Mouse (Mus musculus) hindbrain, embryonic 10.5 days (tissue): Measurements from ENCODE around the gene Cpa4. TPM values are rescaled to one million over a fixed set of nuclear protein-coding genes. Genes with fewer than 3 reads are reported as not detected.

Experiments used
- DNase-seq: peaks from one replicate; pipeline ENCODE4 v3.0.0-alpha.2; 2017; ENCODE audit warnings: low spot score
- H3K27ac ChIP-seq: fragments of 300-500 bp; sonication (generic); 2 replicates; pipeline ENCODE4 v1.5.1; 2016; ENCODE audit warnings: mild to moderate bottlenecking, moderate library complexity
- H3K27me3 ChIP-seq: fragments of 300-500 bp; sonication (generic); 2 replicates; pipeline ENCODE4 v1.6.1; 2016; ENCODE audit warnings: mild to moderate bottlenecking; ENCODE audit not compliant: poor library complexity, insufficient read depth, severe bottlenecking
- H3K36me3 ChIP-seq: fragments of 300-500 bp; sonication (generic); 2 replicates; pipeline ENCODE4 v1.6.1; 2016; ENCODE audit warnings: mild to moderate bottlenecking, moderate library complexity
- H3K4me1 ChIP-seq: fragments of 300-500 bp; sonication (generic); replicated peaks from 2 replicates; pipeline ENCODE4 v1.6.1; 2016; ENCODE audit warnings: mild to moderate bottlenecking
- H3K4me3 ChIP-seq: fragments of 300-500 bp; sonication (generic); 2 replicates; pipeline ENCODE4 v1.5.1; 2016; ENCODE audit warnings: mild to moderate bottlenecking, moderate library complexity
- H3K9me3 ChIP-seq: fragments of 300-500 bp; sonication (generic); 2 replicates; pipeline ENCODE4 v1.6.1; 2016; ENCODE audit warnings: mild to moderate bottlenecking, moderate library complexity
- WGBS: fragments of 180-500 bp; shearing (Covaris S2); methylation state at CpG from one replicate; pipeline ENCODE4 v1.1.7; 2016; 5-methylcytosine and 5-hydroxymethylcytosine counted together
- polyA plus RNA-seq: library from polyadenylated mRNA; unstranded; fragments of >200 nt; fragmentation: Nextera tagmentation; extraction: Ambion mirVana; gene quantifications from 2 replicates; pipeline ENCODE4 v1.2.1, GENCODE M21; 2016

Gene Cpa4
- polyA plus RNA-seq, 1 experiment from 2014 or later: 2.5 TPM

GRCm38 (mm10) chr6:30556080-30556479, 12.1 kb upstream of the Cpa4 start:
- peaks cover 31% of the 10 kb centered on the region for H3K4me1 ChIP-seq
- no peak for DNase-seq
- WGBS: 9% methylated on average over 9 of the region's 9 CpGs
- H3K27ac ChIP-seq: peak overlapping the region; percentile 72
- no peaks in the 10 kb centered on the region for H3K9me3 ChIP-seq
- no peaks in the 10 kb centered on the region for H3K27me3 ChIP-seq
- no peaks in the 10 kb centered on the region for H3K36me3 ChIP-seq
- H3K4me3 ChIP-seq: no peak overlapping the region

GRCm38 (mm10) chr6:30559726-30560125, 8.4 kb upstream of the Cpa4 start:
- no peak overlapping the region for H3K27ac ChIP-seq
- WGBS: 50% methylated on average over 1 of the region's 1 CpGs
- H3K4me3 ChIP-seq: no peak overlapping the region
- H3K27me3 ChIP-seq: no peaks in the 10 kb centered on the region
- no peaks in the 10 kb centered on the region for H3K9me3 ChIP-seq
- DNase-seq: no peak
- H3K4me1 ChIP-seq: peaks cover 9% of the 10 kb centered on the region
- H3K36me3 ChIP-seq: no peaks in the 10 kb centered on the region

- 85% methylated on average over 4 of the region's 4 CpGs for WGBS
These were observed 6.0 kb upstream of the Cpa4 start for GRCm38 (mm10) chr6:30562132-30562531.

GRCm38 (mm10) chr6:30563575-30563974, 4.6 kb upstream of the Cpa4 start:
- H3K27me3 ChIP-seq: no peaks in the 10 kb centered on the region
- no peak for DNase-seq
- H3K4me3 ChIP-seq: no peak overlapping the region
- H3K4me1 ChIP-seq: no peaks in the 10 kb centered on the region
- H3K36me3 ChIP-seq: no peaks in the 10 kb centered on the region
- WGBS: 90% methylated on average over 6 of the region's 6 CpGs
- no peak overlapping the region for H3K27ac ChIP-seq
- H3K9me3 ChIP-seq: no peaks in the 10 kb centered on the region

More at GRCm38 (mm10) chr6:30562132-30562531, 6.0 kb upstream of the Cpa4 start:
- Histone ChIP-seq H3K27ac (no peak overlapping the region), H3K9me3 (no peaks in the 10 kb centered on the region), H3K4me1 (no peaks in the 10 kb centered on the region), H3K4me3 (no peak overlapping the region), H3K36me3 (no peaks in the 10 kb centered on the region), H3K27me3 (no peaks in the 10 kb centered on the region)
- no peak for DNase-seq

- Histone ChIP-seq H3K27me3 (no peaks in the 10 kb centered on the region), H3K36me3 (no peaks in the 10 kb centered on the region), H3K4me3 (no peak overlapping the region), H3K9me3 (no peaks in the 10 kb centered on the region), H3K4me1 (no peaks in the 10 kb centered on the region), H3K27ac (no peak overlapping the region)
- no peak for DNase-seq
- 96% methylated on average over 6 of the region's 6 CpGs for WGBS
These were observed 4.1 kb upstream of the Cpa4 start for GRCm38 (mm10) chr6:30564051-30564450.

- H3K27ac ChIP-seq: no peak overlapping the region
- no peaks in the 10 kb centered on the region for H3K36me3 ChIP-seq
- H3K9me3 ChIP-seq: no peaks in the 10 kb centered on the region
- no peaks in the 10 kb centered on the region for H3K27me3 ChIP-seq
- 95% methylated on average over 10 of the region's 10 CpGs for WGBS
- no peak for DNase-seq
- no peak overlapping the region for H3K4me3 ChIP-seq
- H3K4me1 ChIP-seq: peaks cover 21% of the 10 kb centered on the region
These were observed 1.2 kb downstream of the Cpa4 start for GRCm38 (mm10) chr6:30569331-30569730.

- Histone ChIP-seq H3K4me1 (peaks cover 24% of the 10 kb centered on the region), H3K9me3 (no peaks in the 10 kb centered on the region), H3K27me3 (no peaks in the 10 kb centered on the region), H3K27ac (peak overlapping the region; percentile 35; the same call in 1 of the 2 replicates), H3K36me3 (no peaks in the 10 kb centered on the region), H3K4me3 (no peak overlapping the region)
- WGBS: 94% methylated on average over 5 of the region's 5 CpGs
- no peak for DNase-seq
These were observed 1.8 kb downstream of the Cpa4 start for GRCm38 (mm10) chr6:30570012-30570411.

- no peaks in the 10 kb centered on the region for H3K36me3 ChIP-seq
- no peaks in the 10 kb centered on the region for H3K9me3 ChIP-seq
- peaks cover 39% of the 10 kb centered on the region for H3K4me1 ChIP-seq
- 0 out of 2 replicates have a peak overlapping the region, but pooled peaks have one; percentile 21 for H3K4me3 ChIP-seq
- DNase-seq: peak; percentile 81
- no peaks in the 10 kb centered on the region for H3K27me3 ChIP-seq
- H3K27ac ChIP-seq: peak overlapping the region; percentile 84
- 46% methylated on average over 20 of the region's 20 CpGs for WGBS
These were observed 4.5 kb downstream of the Cpa4 start for GRCm38 (mm10) chr6:30572456-30573311.

- Histone ChIP-seq H3K27ac (peak overlapping the region; percentile 84), H3K27me3 (no peaks in the 10 kb centered on the region), H3K36me3 (no peaks in the 10 kb centered on the region), H3K9me3 (no peaks in the 10 kb centered on the region), H3K4me3 (no peak overlapping the region), H3K4me1 (peaks cover 39% of the 10 kb centered on the region)
- no peak for DNase-seq
- WGBS: 81% methylated on average over 5 of the region's 5 CpGs
These were observed 5.2 kb downstream of the Cpa4 start for GRCm38 (mm10) chr6:30573380-30573779.

GRCm38 (mm10) chr6:30574945-30575344, 6.8 kb downstream of the Cpa4 start:
- Histone ChIP-seq H3K4me3 (no peak overlapping the region), H3K36me3 (no peaks in the 10 kb centered on the region), H3K9me3 (no peaks in the 10 kb centered on the region), H3K4me1 (peaks cover 41% of the 10 kb centered on the region), H3K27ac (peak overlapping the region; percentile 84), H3K27me3 (no peaks in the 10 kb centered on the region)
- 92% methylated on average over 1 of the region's 1 CpGs for WGBS
- DNase-seq: no peak

GRCm38 (mm10) chr6:30576477-30577203, 8.5 kb downstream of the Cpa4 start:
- H3K36me3 ChIP-seq: no peaks in the 10 kb centered on the region
- H3K27ac ChIP-seq: peak overlapping the region; percentile 81

GRCm38 (mm10) chr6:30579961-30580840, 12.0 kb downstream of the Cpa4 start:
- H3K4me1 ChIP-seq: peaks cover 35% of the 10 kb centered on the region
- no peak overlapping the region for H3K4me3 ChIP-seq
- H3K36me3 ChIP-seq: no peaks in the 10 kb centered on the region
- no peak for DNase-seq
- peak overlapping the region; percentile 83 for H3K27ac ChIP-seq
- no peaks in the 10 kb centered on the region for H3K27me3 ChIP-seq
- no peaks in the 10 kb centered on the region for H3K9me3 ChIP-seq
- 61% methylated on average over 17 of the region's 17 CpGs for WGBS

More at GRCm38 (mm10) chr6:30576477-30577203, 8.5 kb downstream of the Cpa4 start:
- WGBS: 71% methylated on average over 17 of the region's 17 CpGs
- no peak overlapping the region for H3K4me3 ChIP-seq
- no peak for DNase-seq
- peaks cover 58% of the 10 kb centered on the region for H3K4me1 ChIP-seq
- H3K9me3 ChIP-seq: no peaks in the 10 kb centered on the region
- H3K27me3 ChIP-seq: no peaks in the 10 kb centered on the region
